Mouse (Mus musculus): ENCODE data around the gene Nipal4. TPM values are rescaled to one million over a fixed set of nuclear protein-coding genes. Genes with fewer than 3 reads are reported as not detected.
A peak's percentile ranks its signal among the peaks of the same experiment; 100 is the strongest.
"Not testable (repeated sequence)": the region's sequence is repeated elsewhere in the genome, so short reads cannot be mapped to it uniquely, and the experiment has no call there.

The Nipal4 gene
- polyA plus RNA-seq, 1 experiment from 2014 or later, result 3.7 TPM

- Histone ChIP-seq H3K4me3 (ENCODE audit: low read length) (no peak overlapping the region), H3K36me3 (ENCODE audit: control insufficient read depth, insufficient read depth, low read length) (no peaks in the 10 kb centered on the region), H3K27me3 (replicated peaks; ENCODE audit: control insufficient read depth, insufficient read depth, low read length) (no peaks in the 10 kb centered on the region), H3K4me2 (ENCODE audit: low read depth, low read length) (no peak overlapping the region), H3K4me1 (ENCODE audit: control insufficient read depth, insufficient read depth, low read length) (peaks cover 13% of the 10 kb centered on the region), H3K27ac (ENCODE audit: low read length) (peak overlapping the region; percentile 3; the same call in 1 of the 2 replicates), H3K9ac (ENCODE audit: low read depth, low read length) (no peak overlapping the region), H3K9me3 (ENCODE audit: control insufficient read depth, low read length) (no peaks in the 10 kb centered on the region)
- ATAC-seq, result no peak
- 54% methylated on average over 20 of the region's 20 CpGs for WGBS
These were observed 35.6 kb upstream of the Nipal4 start for GRCm38 (mm10) chr11:46201636-46202546.

- no peak for ATAC-seq
- no peaks in the 10 kb centered on the region for H3K36me3 ChIP-seq (ENCODE audit: control insufficient read depth, insufficient read depth, low read length)
- peaks cover 4% of the 10 kb centered on the region; the same call in 1 of the 2 replicates for H3K4me1 ChIP-seq (ENCODE audit: control insufficient read depth, insufficient read depth, low read length)
- H3K4me2 ChIP-seq (ENCODE audit: low read depth, low read length), result no peak overlapping the region
- H3K27me3 ChIP-seq (replicated peaks; ENCODE audit: control insufficient read depth, insufficient read depth, low read length), result no peaks in the 10 kb centered on the region
- H3K9me3 ChIP-seq (ENCODE audit: control insufficient read depth, low read length), result no peaks in the 10 kb centered on the region
- no peak overlapping the region for H3K9ac ChIP-seq (ENCODE audit: low read depth, low read length)
- no peak overlapping the region for H3K4me3 ChIP-seq (ENCODE audit: low read length)
- WGBS, result 87% methylated on average over 11 of the region's 11 CpGs
- H3K27ac ChIP-seq (ENCODE audit: low read length), result no peak overlapping the region
These were observed 34.4 kb upstream of the Nipal4 start for GRCm38 (mm10) chr11:46200664-46201063.

DNA sequence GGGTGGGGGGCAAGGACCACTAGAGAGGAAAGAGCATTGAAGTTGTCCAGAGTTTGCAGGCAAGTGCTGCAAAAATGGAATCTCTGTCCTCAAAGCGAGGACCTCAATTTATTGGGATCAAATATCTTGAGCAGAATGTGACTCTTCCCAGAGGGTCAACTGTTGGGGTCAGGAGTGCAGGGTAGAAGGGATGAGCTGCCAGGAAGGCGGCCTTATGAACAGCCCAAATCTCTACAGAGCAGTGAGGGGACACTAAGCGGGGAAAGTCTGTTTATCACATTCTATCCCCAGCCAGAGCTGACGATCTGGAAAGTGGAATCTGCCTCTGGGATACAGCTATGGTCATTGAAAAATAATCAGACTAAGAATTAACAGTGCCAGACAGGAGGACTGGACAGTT is 27.9 kb upstream of the Nipal4 start:
- H3K9me3 ChIP-seq (ENCODE audit: control insufficient read depth, low read length), result no peaks in the 10 kb centered on the region
- no peak overlapping the region for H3K4me2 ChIP-seq (ENCODE audit: low read depth, low read length)
- no peaks in the 10 kb centered on the region for H3K36me3 ChIP-seq (ENCODE audit: control insufficient read depth, insufficient read depth, low read length)
- 0 out of 2 replicates have a peak, but pooled peaks have one; percentile 9 for ATAC-seq
- whole genome bisulfite sequencing, result 57% methylated on average over 4 of the region's 4 CpGs
- no peaks in the 10 kb centered on the region for H3K27me3 ChIP-seq (replicated peaks; ENCODE audit: control insufficient read depth, insufficient read depth, low read length)
- H3K4me3 ChIP-seq (ENCODE audit: low read length), result no peak overlapping the region
- no peaks in the 10 kb centered on the region for H3K4me1 ChIP-seq (ENCODE audit: control insufficient read depth, insufficient read depth, low read length)
- no peak overlapping the region for H3K9ac ChIP-seq (ENCODE audit: low read depth, low read length)
- no peak overlapping the region for H3K27ac ChIP-seq (ENCODE audit: low read length)

GRCm38 (mm10) chr11:46188283-46188682 is 22.0 kb upstream of the Nipal4 start:
- 60% methylated on average over 2 of the region's 2 CpGs for WGBS
- no peaks in the 10 kb centered on the region for H3K27me3 ChIP-seq (replicated peaks; ENCODE audit: control insufficient read depth, insufficient read depth, low read length)
- no peak for ATAC-seq
- H3K9me3 ChIP-seq (ENCODE audit: control insufficient read depth, low read length), result no peaks in the 10 kb centered on the region
- no peak overlapping the region for H3K4me2 ChIP-seq (ENCODE audit: low read depth, low read length)
- H3K27ac ChIP-seq (ENCODE audit: low read length), result no peak overlapping the region
- H3K9ac ChIP-seq (ENCODE audit: low read depth, low read length), result no peak overlapping the region
- no peaks in the 10 kb centered on the region for H3K36me3 ChIP-seq (ENCODE audit: control insufficient read depth, insufficient read depth, low read length)
- no peak overlapping the region for H3K4me3 ChIP-seq (ENCODE audit: low read length)
- no peaks in the 10 kb centered on the region for H3K4me1 ChIP-seq (ENCODE audit: control insufficient read depth, insufficient read depth, low read length)

DNA sequence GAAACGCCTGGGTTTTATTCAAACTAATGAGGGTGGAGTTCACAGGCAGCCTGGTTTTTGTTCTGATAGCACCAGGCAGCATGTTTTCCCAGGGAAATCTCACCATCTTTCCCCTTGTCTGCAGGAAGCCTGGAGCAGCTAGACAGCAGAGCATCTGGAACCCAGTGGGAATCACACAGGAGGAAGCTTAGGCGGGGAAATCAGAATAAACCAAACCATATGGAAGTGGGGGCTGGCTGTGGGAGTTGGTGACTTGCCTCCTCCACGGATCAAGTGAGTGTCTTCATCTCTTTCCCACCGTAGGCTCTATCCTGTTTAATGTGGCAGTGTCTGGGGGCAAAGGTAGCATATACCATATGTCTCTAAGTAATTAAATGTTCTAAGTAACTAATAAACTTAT is 19.2 kb upstream of the Nipal4 start:
- no peak for ATAC-seq
- 31% methylated on average over 4 of the region's 4 CpGs for WGBS
- no peaks in the 10 kb centered on the region for H3K36me3 ChIP-seq (ENCODE audit: control insufficient read depth, insufficient read depth, low read length)
- H3K4me1 ChIP-seq (ENCODE audit: control insufficient read depth, insufficient read depth, low read length), result no peaks in the 10 kb centered on the region
- no peaks in the 10 kb centered on the region for H3K9me3 ChIP-seq (ENCODE audit: control insufficient read depth, low read length)
- no peaks in the 10 kb centered on the region for H3K27me3 ChIP-seq (replicated peaks; ENCODE audit: control insufficient read depth, insufficient read depth, low read length)
- H3K4me3 ChIP-seq (ENCODE audit: low read length), result no peak overlapping the region
- no peak overlapping the region for H3K27ac ChIP-seq (ENCODE audit: low read length)
- H3K4me2 ChIP-seq (ENCODE audit: low read depth, low read length), result no peak overlapping the region
- H3K9ac ChIP-seq (ENCODE audit: low read depth, low read length), result no peak overlapping the region

DNA sequence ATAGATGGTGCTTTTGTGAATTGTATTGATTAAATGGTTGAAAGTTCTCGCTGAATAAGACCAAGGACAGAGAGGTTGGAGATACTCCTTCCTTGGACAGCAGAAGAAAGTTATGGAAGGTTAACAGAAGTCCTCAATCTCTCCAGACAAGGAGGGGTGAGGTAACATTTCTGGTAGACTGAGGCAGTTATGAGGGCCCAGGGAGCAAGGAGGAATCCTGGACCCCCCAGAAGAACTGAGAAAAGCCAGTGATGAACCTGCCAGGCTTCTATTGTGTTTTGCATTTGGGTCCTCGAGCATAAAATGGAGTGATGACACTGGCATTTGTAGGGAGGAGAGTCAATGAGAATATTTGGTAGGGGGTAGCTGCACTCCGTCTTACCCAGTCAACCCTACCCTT is 18.6 kb upstream of the Nipal4 start:
- no peak overlapping the region for H3K4me2 ChIP-seq (ENCODE audit: low read depth, low read length)
- ATAC-seq, result no peak
- 89% methylated on average over 3 of the region's 3 CpGs for WGBS
- H3K27me3 ChIP-seq (replicated peaks; ENCODE audit: control insufficient read depth, insufficient read depth, low read length), result no peaks in the 10 kb centered on the region
- no peaks in the 10 kb centered on the region for H3K4me1 ChIP-seq (ENCODE audit: control insufficient read depth, insufficient read depth, low read length)
- no peak overlapping the region for H3K4me3 ChIP-seq (ENCODE audit: low read length)
- no peak overlapping the region for H3K9ac ChIP-seq (ENCODE audit: low read depth, low read length)
- H3K27ac ChIP-seq (ENCODE audit: low read length), result no peak overlapping the region
- H3K36me3 ChIP-seq (ENCODE audit: control insufficient read depth, insufficient read depth, low read length), result no peaks in the 10 kb centered on the region
- no peaks in the 10 kb centered on the region for H3K9me3 ChIP-seq (ENCODE audit: control insufficient read depth, low read length)

DNA sequence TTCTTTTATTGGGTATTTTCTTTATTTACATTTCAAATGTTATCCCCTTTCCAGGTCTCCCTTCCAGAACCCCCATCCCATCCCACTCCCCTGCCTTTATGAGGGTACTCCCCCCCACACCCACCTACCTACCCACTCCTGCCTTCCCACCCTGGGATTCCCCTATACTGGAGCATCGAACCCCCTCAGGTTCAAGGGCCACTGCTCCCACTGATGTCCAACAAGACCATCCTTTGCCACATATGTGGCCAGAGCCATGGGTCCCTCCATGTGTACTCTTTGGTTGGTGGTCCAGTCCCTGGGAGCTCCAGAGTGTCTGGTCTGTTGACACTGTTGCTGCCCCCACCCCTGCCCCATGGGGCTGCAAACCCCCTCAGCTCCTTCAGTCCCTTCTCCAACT is 15.7 kb upstream of the Nipal4 start:
- not testable (repeated sequence) for H3K4me3 ChIP-seq (ENCODE audit: low read length)
- 83% methylated on average over 1 of the region's 1 CpGs for WGBS

DNA sequence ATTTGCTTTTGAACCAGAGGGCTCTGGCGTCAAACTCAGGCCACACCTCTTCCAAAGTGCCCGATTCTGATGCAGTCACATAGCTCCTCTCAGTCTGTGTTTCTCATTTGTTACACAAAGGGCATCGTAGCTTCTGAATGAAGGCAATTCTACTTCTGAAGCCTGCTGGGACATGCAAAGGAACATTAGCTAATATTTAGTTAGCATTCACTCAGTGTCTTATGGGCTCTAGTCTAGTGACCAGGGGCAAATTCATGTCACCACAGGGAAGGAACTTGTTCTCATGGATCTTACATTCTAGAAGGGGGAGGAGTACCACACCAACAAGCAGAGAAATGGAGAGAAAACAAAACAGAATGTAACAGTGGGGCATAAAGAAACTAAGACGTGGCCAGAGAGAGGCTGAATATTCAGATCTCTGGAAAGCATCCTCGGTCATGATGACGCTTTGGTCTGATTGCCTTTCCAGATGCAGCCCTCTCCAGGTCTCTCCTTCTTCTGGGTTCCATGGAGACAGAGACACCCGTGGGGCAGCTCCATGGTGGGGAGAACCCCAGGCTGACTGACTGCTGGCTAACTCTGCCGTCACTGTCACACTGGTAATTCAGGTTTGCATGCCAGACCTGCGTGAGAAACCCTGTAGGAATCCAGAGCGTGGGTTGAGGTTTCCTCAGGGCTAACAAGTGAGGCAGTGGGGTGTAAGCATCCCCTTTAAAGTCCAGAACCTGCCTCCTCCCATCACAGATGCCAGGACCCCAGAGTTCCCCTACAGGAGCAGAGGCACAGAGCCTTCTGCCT is 11.1 kb upstream of the Nipal4 start:
- no peak for ATAC-seq
- Histone ChIP-seq H3K4me2 (ENCODE audit: low read depth, low read length) (no peak overlapping the region), H3K27me3 (replicated peaks; ENCODE audit: control insufficient read depth, insufficient read depth, low read length) (no peaks in the 10 kb centered on the region), H3K4me1 (ENCODE audit: control insufficient read depth, insufficient read depth, low read length) (no peaks in the 10 kb centered on the region), H3K9ac (ENCODE audit: low read depth, low read length) (no peak overlapping the region), H3K36me3 (ENCODE audit: control insufficient read depth, insufficient read depth, low read length) (no peaks in the 10 kb centered on the region), H3K27ac (ENCODE audit: low read length) (no peak overlapping the region), H3K4me3 (ENCODE audit: low read length) (no peak overlapping the region), H3K9me3 (ENCODE audit: control insufficient read depth, low read length) (no peaks in the 10 kb centered on the region)
- 77% methylated on average over 10 of the region's 10 CpGs for WGBS

More for the DNA sequence above, 15.7 kb upstream of the Nipal4 start:
- H3K36me3 ChIP-seq (ENCODE audit: control insufficient read depth, insufficient read depth, low read length); ATAC-seq; H3K27me3 ChIP-seq (replicated peaks; ENCODE audit: control insufficient read depth, insufficient read depth, low read length); H3K4me2 ChIP-seq (ENCODE audit: low read depth, low read length); H3K9ac ChIP-seq (ENCODE audit: low read depth, low read length); H3K4me1 ChIP-seq (ENCODE audit: control insufficient read depth, insufficient read depth, low read length); H3K27ac ChIP-seq (ENCODE audit: low read length); H3K9me3 ChIP-seq (ENCODE audit: control insufficient read depth, low read length): not testable (repeated sequence)

DNA sequence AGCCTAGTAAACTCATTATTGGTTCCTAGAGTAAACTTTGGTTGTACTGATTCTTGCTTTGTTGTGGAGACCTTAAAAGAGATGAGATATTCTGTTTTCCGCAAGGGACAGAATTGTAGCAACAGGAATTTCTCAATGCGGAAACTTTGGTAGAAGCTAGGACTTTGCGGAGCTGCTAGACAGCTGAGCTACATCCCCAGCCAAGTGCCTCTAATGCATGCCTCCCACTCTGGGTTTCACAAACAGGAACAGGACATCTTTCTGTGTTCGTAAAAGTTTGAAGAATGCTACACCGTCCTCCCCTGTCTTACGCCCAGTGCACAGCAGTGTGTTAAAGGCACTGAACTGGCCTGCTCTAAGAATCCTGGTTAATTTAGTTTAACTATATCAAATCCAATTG is 9.8 kb upstream of the Nipal4 start:
- Histone ChIP-seq H3K9ac (ENCODE audit: low read depth, low read length) (no peak overlapping the region), H3K27ac (ENCODE audit: low read length) (no peak overlapping the region), H3K4me1 (ENCODE audit: control insufficient read depth, insufficient read depth, low read length) (no peaks in the 10 kb centered on the region), H3K4me3 (ENCODE audit: low read length) (no peak overlapping the region), H3K27me3 (replicated peaks; ENCODE audit: control insufficient read depth, insufficient read depth, low read length) (no peaks in the 10 kb centered on the region), H3K4me2 (ENCODE audit: low read depth, low read length) (no peak overlapping the region), H3K36me3 (ENCODE audit: control insufficient read depth, insufficient read depth, low read length) (no peaks in the 10 kb centered on the region), H3K9me3 (ENCODE audit: control insufficient read depth, low read length) (no peaks in the 10 kb centered on the region)
- no peak for ATAC-seq
- 85% methylated on average over 6 of the region's 6 CpGs for WGBS
